Comparison of ENCODE assay signal across 8 mouse cellular contexts in the genomic region with DNA sequence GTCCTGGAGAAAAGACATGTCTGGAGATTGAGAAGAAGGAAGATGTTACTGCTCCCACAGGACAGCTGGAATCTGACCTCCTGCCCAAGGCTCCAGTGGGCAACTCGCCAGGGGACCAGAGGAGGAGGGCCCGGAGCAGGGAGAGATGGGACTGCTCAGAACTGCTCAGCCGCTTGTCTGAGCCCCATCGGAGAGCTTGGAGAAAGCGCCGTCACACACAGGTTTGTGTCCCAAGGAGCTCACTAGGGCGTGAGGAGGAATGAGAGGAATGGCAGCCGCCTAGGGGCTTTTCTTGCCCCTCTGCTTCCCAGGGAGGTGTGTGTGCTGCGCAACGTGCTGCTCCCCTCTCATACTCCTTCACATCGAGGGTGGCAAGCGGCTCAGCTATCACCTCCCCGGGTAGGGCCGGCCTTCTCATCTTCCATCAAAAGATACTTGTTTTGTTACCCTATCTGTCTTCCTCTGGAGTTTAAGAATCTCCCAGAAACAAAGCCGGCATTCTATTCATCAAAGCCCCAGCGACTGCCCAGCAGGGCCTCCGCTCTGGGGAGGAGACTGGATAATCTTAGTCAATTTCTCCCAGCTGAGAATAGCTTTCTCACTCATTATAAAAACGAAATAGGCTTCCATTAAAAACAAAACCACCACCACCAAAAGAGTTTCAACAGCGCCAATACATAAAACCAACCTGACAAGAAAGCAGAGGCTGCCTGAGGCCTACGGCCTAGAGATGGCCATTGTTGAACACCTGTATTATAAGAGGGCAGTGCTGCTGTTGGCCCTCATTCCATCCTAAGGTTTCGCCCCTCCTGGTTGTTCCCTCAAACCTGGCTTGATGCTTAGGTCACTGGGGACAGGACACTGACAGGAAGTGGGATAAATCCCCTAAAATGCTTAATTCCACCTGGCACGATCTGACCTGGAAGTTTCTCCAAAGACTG. TPM values are rescaled to one million over a fixed set of nuclear protein-coding genes. Genes with fewer than 3 reads are reported as not detected.
DNase-seq lines count a peak whose midpoint lies in the region; ATAC-seq and TF ChIP-seq lines count a peak whose summit lies in the region.

No protein-coding gene starts in this region.

- intact Hi-C loops in left cerebral cortex, postnatal 25 days (cut with DNase I) = no loop called here

- 27% methylated on average over 22 of the region's 22 CpGs for WGBS in heart, embryonic 13.5 days
- 25% methylated on average over 22 of the region's 22 CpGs for WGBS in kidney, postnatal 0 days
- 10% methylated on average over 22 of the region's 22 CpGs for WGBS in midbrain, embryonic 13.5 days

- no peak for TF ChIP-seq CTCF in kidney, postnatal 0 days (IDR thresholded peaks at IDR 0.05; ENCODE audit: low read depth)

- peaks cover 38% of the 10 kb centered on the region for H3K4me1 ChIP-seq in heart, embryonic 13.5 days
- H3K4me1 ChIP-seq in kidney, postnatal 0 days (replicated peaks; ENCODE audit: insufficient read depth, low read length) = peaks cover 19% of the 10 kb centered on the region
- H3K4me1 ChIP-seq in midbrain, embryonic 13.5 days (replicated peaks) = peaks cover 28% of the 10 kb centered on the region

- H3K4me3 ChIP-seq in heart, embryonic 13.5 days = peak overlapping the region; percentile 34
- H3K4me3 ChIP-seq in kidney, postnatal 0 days (replicated peaks; ENCODE audit: low read depth, low read length) = no peak overlapping the region
- H3K4me3 ChIP-seq in midbrain, embryonic 13.5 days (replicated peaks) = 0 out of 2 replicates have a peak overlapping the region, but pooled peaks have one; percentile 13

- H3K27me3 ChIP-seq in heart, embryonic 13.5 days (replicated peaks) = no peaks in the 10 kb centered on the region
- H3K27me3 ChIP-seq in kidney, postnatal 0 days (ENCODE audit: insufficient read depth, low read length) = no peaks in the 10 kb centered on the region
- no peaks in the 10 kb centered on the region; the same call in 1 of the 2 replicates for H3K27me3 ChIP-seq in midbrain, embryonic 13.5 days

- peak overlapping the region; percentile 64 for H3K9ac ChIP-seq in heart, embryonic 13.5 days
- peak overlapping the region; percentile 49; the same call in 1 of the 2 replicates for H3K9ac ChIP-seq in kidney, postnatal 0 days (ENCODE audit: low read depth, low read length)
- peak overlapping the region; percentile 47 for H3K9ac ChIP-seq in midbrain, embryonic 13.5 days (replicated peaks)

- H3K4me2 ChIP-seq in heart, embryonic 13.5 days = peak overlapping the region; percentile 63
- H3K4me2 ChIP-seq in kidney, postnatal 0 days (ENCODE audit: low read length) = peak overlapping the region; percentile 39
- H3K4me2 ChIP-seq in midbrain, embryonic 13.5 days (replicated peaks) = peak overlapping the region; percentile 41

- peak; percentile 28 to 44 for DNase-seq in adrenal gland, adult 18-20 months (ENCODE audit: low spot score in 2 of 2)
- DNase-seq in embryo, embryonic 10.5 days (ENCODE audit: low spot score) = peak; percentile 44
- DNase-seq in kidney, postnatal 0 days (ENCODE audit: low spot score) = peak; percentile 81
- peak; percentile 65 to 83 for DNase-seq in urinary bladder, postnatal 4 days (ENCODE audit: low spot score in 2 of 2)
- no peak for DNase-seq in thymus, postnatal 4 days
- no peak for DNase-seq in left cerebral cortex, postnatal 25 days (ENCODE audit: low spot score in 2 of 2)

- no peak for ATAC-seq in heart, embryonic 13.5 days (ENCODE audit: extremely low read depth, insufficient number of reproducible peaks, low FRiP score, low TSS enrichment)
- ATAC-seq in kidney, postnatal 0 days (replicated peaks; ENCODE audit: low FRiP score, low read depth) = peak; percentile 64
- ATAC-seq in midbrain, embryonic 13.5 days = peak; percentile 32; the same call in 1 of the 2 replicates

- peaks cover 23% of the 10 kb centered on the region; the same call in 1 of the 2 replicates for H3K36me3 ChIP-seq in heart, embryonic 13.5 days
- 0 out of 2 replicates have a peak, but pooled peaks cover 11% of the 10 kb centered on the region for H3K36me3 ChIP-seq in kidney, postnatal 0 days (ENCODE audit: insufficient read depth, low read length)
- H3K36me3 ChIP-seq in midbrain, embryonic 13.5 days = peaks cover 17% of the 10 kb centered on the region

- H3K27ac ChIP-seq in heart, embryonic 13.5 days (replicated peaks) = peak overlapping the region; percentile 38
- H3K27ac ChIP-seq in kidney, postnatal 0 days = peak overlapping the region; percentile 65
- no peak overlapping the region for H3K27ac ChIP-seq in midbrain, embryonic 13.5 days

- H3K9me3 ChIP-seq in heart, embryonic 13.5 days = no peaks in the 10 kb centered on the region
- no peaks in the 10 kb centered on the region for H3K9me3 ChIP-seq in kidney, postnatal 0 days (replicated peaks; ENCODE audit: low read length)
- H3K9me3 ChIP-seq in midbrain, embryonic 13.5 days = no peaks in the 10 kb centered on the region

RNA-seq across cellular contexts. Expression of a gene that starts 9.1 kb away (rescaled TPM):
- total RNA-seq in adrenal gland, adult 18-20 months (2021) = 100 to 1,000 TPM; 109 to 216 TPM
- 48.6 and 50.4 TPM in 2 replicates for polyA plus RNA-seq in heart, embryonic 13.5 days (2015; fragmentation: Nextera tagmentation; extraction: Ambion mirVana)
- polyA plus RNA-seq in kidney, postnatal 0 days (2015; fragmentation: Nextera tagmentation; extraction: Ambion mirVana) = 80.5 and 94.7 TPM in 2 replicates
- 66.9 and 67.2 TPM in 2 replicates for polyA plus RNA-seq in midbrain, embryonic 13.5 days (2015; fragmentation: Nextera tagmentation; extraction: Ambion mirVana)
- 100 to 1,000 TPM; 115 to 120 TPM for total RNA-seq in left cerebral cortex, postnatal 25 days (2021)

RNA-seq across cellular contexts. Expression of a gene that starts 37.9 kb away (rescaled TPM):
- total RNA-seq in adrenal gland, adult 18-20 months (2021) = 10 to 100 TPM; 33.7 to 35.0 TPM
- polyA plus RNA-seq in heart, embryonic 13.5 days (2015; fragmentation: Nextera tagmentation; extraction: Ambion mirVana) = 40.8 and 42.0 TPM in 2 replicates
- polyA plus RNA-seq in kidney, postnatal 0 days (2015; fragmentation: Nextera tagmentation; extraction: Ambion mirVana) = 93.4 and 102 TPM in 2 replicates
- polyA plus RNA-seq in midbrain, embryonic 13.5 days (2015; fragmentation: Nextera tagmentation; extraction: Ambion mirVana) = 79.7 and 80.4 TPM in 2 replicates
- total RNA-seq in left cerebral cortex, postnatal 25 days (2021) = 10 to 100 TPM; 58.1 to 61.8 TPM

Comparison
In these comparisons a context has a peak if more than half of its experiments do, and no peak if none do; other contexts are left out.
1. DNase-seq: peak in adrenal gland, adult 18-20 months (2 of 2), embryo, embryonic 10.5 days (single experiment), kidney, postnatal 0 days (single experiment) and urinary bladder, postnatal 4 days (2 of 2); none in thymus, postnatal 4 days (single experiment) and left cerebral cortex, postnatal 25 days (0 of 2).
2. Peak in every context shown above with its lines, with median percentiles within 50 percentile points of each other: H3K4me2 ChIP-seq and H3K9ac ChIP-seq.